Mouse (Mus musculus): ENCODE data around the gene Abhd14b.

DNA sequence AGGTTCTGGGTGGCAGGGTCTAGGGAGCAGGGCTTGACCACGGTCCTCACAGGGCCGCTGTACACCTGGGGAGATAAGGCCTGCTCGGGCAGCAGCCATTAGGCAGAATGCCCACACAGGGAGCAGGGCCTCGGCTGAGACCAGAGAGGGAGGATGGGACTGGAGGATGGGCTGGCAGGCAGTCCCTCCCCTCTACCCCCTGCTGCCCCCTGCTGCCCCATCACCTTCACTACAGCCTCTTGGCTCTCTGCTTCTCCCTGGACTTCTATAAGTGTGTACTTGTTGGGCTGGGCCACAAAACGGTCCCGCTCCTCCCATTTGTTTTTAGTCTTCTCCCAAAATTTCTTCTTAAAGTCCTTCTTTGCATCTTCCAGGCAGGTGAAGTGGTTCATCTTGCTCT is 27.2 kb downstream of the Abhd14b start:
- TF ChIP-seq CTCF (IDR thresholded peaks at IDR 0.05; ENCODE audit: borderline replicate concordance, control insufficient read depth, extremely low read depth, insufficient read depth, low read length, poor library complexity) = peak; percentile 52; the same call in 1 of the 2 replicates
- TF ChIP-seq POLR2A (IDR thresholded peaks at IDR 0.05; ENCODE audit: control insufficient read depth, extremely low read depth, insufficient read depth, low read length, poor library complexity) = no peak
